ENCODE assay signal across 19 mouse cellular contexts in the genomic region with DNA sequence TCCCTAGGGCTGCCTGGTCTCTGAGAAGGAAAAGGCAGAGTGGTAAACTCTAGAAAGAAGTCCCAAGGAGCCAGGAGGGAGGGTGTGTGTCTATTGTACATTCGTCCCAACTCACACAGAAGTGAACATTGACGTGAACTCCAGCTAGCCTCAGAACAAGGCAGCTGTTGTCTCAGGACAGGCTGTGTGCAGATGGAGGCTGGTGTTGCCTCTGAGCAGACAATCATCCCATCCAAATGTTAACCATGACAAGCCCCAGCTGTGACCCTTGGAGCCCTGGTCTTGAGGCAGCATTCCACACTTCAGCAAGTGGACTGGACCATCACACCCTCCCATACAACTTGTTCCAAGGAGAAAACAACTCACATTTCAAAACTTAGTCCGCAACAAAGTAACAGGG.
DNase-seq lines count a peak whose midpoint lies in the region; ATAC-seq lines count a peak whose summit lies in the region.
"Had no signal": no experiment of that assay in that cellular context is flagged by ENCODE, and none has a peak within 500 bp of the region (broad histone marks: within the 10 kb centered on the region; RNA-seq: fewer than 3 reads in every experiment).

No protein-coding gene starts in this region.

- H3K4me3 ChIP-seq in kidney, embryonic 16.5 days (ENCODE audit: low read length), result no peak overlapping the region
- H3K4me3 ChIP-seq: embryonic facial prominence, embryonic 13.5 days; liver, embryonic 12.5 days; myocyte; neural tube, embryonic 15.5 days had no signal

- peak; percentile 41 to 58 for DNase-seq in kidney, postnatal 4 days
- DNase-seq in heart, adult 9 months (ENCODE audit: low spot score in 2 of 2), result peak; percentile 79 to 82
- peak; percentile 62 to 75 for DNase-seq in heart, postnatal 14 days
- DNase-seq in lung, postnatal 25 days (ENCODE audit: low spot score), result peak; percentile 74
- DNase-seq in urinary bladder, adult 2 months (ENCODE audit: low spot score), result no peak
- DNase-seq: adrenal gland, postnatal 14 days; cerebellum, adult 9-10 months; forebrain, postnatal 0 days; midbrain, embryonic 14.5 days had no signal

- H3K36me3 ChIP-seq in kidney, embryonic 16.5 days (ENCODE audit: insufficient read depth, low read length), result no peaks in the 10 kb centered on the region
- H3K36me3 ChIP-seq: embryonic facial prominence, embryonic 13.5 days; liver, embryonic 12.5 days; neural tube, embryonic 15.5 days had no signal

- no peaks in the 10 kb centered on the region for H3K4me1 ChIP-seq in kidney, embryonic 16.5 days (ENCODE audit: insufficient read depth, low read length)
- H3K4me1 ChIP-seq: liver, embryonic 12.5 days; neural tube, embryonic 15.5 days had no signal

- H3K27me3 ChIP-seq in kidney, embryonic 16.5 days (ENCODE audit: insufficient read depth, low read length), result no peaks in the 10 kb centered on the region
- H3K27me3 ChIP-seq: embryonic facial prominence, embryonic 13.5 days; neural tube, embryonic 15.5 days; Patski had no signal

- no peak overlapping the region for H3K9ac ChIP-seq in kidney, embryonic 16.5 days (replicated peaks; ENCODE audit: low read length)
- H3K9ac ChIP-seq: embryonic facial prominence, embryonic 13.5 days; forebrain, postnatal 0 days; hindbrain, embryonic 14.5 days; liver, embryonic 12.5 days; neural tube, embryonic 15.5 days had no signal

- ATAC-seq in kidney, embryonic 16.5 days (ENCODE audit: low FRiP score, low TSS enrichment), result no peak
- ATAC-seq in megakaryocyte-erythroid progenitor cell, adult 5-6 weeks (replicated peaks; ENCODE audit: low FRiP score, low TSS enrichment, poor library complexity, severe bottlenecking), result no peak
- ATAC-seq: activated CD4-positive, CD25-positive, alpha-beta regulatory T cell, adult 4 months; forebrain, postnatal 0 days; intestine, postnatal 0 days; liver, embryonic 12.5 days; Patski had no signal

- peaks cover 15% of the 10 kb centered on the region for H3K9me3 ChIP-seq in kidney, embryonic 16.5 days (ENCODE audit: low read length)
- H3K9me3 ChIP-seq: neural tube, embryonic 15.5 days had no signal

- 80% methylated on average over 3 of the region's 3 CpGs for WGBS in kidney, embryonic 16.5 days

- intact Hi-C loops in heart, postnatal 14 days (cut with DNase I), result no loop called here

- no peak overlapping the region for H3K27ac ChIP-seq in kidney, embryonic 16.5 days (ENCODE audit: low read length)
- H3K27ac ChIP-seq: embryonic facial prominence, embryonic 13.5 days; hindbrain, embryonic 14.5 days; liver, embryonic 12.5 days; neural tube, embryonic 15.5 days had no signal

- no peak overlapping the region for H3K4me2 ChIP-seq in kidney, embryonic 16.5 days (replicated peaks; ENCODE audit: low read depth, low read length)
- H3K4me2 ChIP-seq: embryonic facial prominence, embryonic 13.5 days; hindbrain, embryonic 14.5 days; liver, embryonic 12.5 days; neural tube, embryonic 15.5 days had no signal
